Mouse (Mus musculus) forebrain, embryonic 14.5 days (tissue): ENCODE results near the gene Ghrhr. TPM values are rescaled to one million over a fixed set of nuclear protein-coding genes. Genes with fewer than 3 reads are reported as not detected.
A peak's percentile ranks its signal among the peaks of the same experiment; 100 is the strongest.

Experiments
- ATAC-seq: fragments of 200-750 bp; cut with Nextera tagmentation; 2 replicates; pipeline ENCODE4 v1.8.0; 2017; ENCODE audit warnings: mild to moderate bottlenecking, moderate library complexity
- DNase-seq: peaks from one replicate; pipeline ENCODE4 v3.0.0-alpha.2; 2015; ENCODE audit warnings: low spot score
- H3K27ac ChIP-seq: fragments of 300-500 bp; sonication (generic); 2 replicates; pipeline ENCODE4 v1.5.1; 2014; ENCODE audit warnings: low read depth, mild to moderate bottlenecking, control low read depth, low read length, moderate library complexity
- H3K27me3 ChIP-seq: fragments of 300-500 bp; sonication (generic); replicated peaks from 2 replicates; pipeline ENCODE4 v1.6.1; 2014; ENCODE audit warnings: low read length, control low read depth, mixed read lengths; ENCODE audit not compliant: control insufficient read depth, insufficient read depth
- H3K36me3 ChIP-seq: fragments of 300-500 bp; sonication (generic); 2 replicates; pipeline ENCODE4 v1.6.1; 2014; ENCODE audit warnings: low read length, control low read depth; ENCODE audit not compliant: control insufficient read depth, insufficient read depth
- H3K4me1 ChIP-seq: fragments of 300-500 bp; sonication (generic); 2 replicates; pipeline ENCODE4 v1.6.1; 2014; ENCODE audit warnings: antibody characterized with exemption, low read length, control low read depth; ENCODE audit not compliant: control insufficient read depth, insufficient read depth
- H3K4me2 ChIP-seq: fragments of 300-500 bp; sonication (generic); 2 replicates; pipeline ENCODE4 v1.6.1; 2014; ENCODE audit warnings: mild to moderate bottlenecking, control low read depth, low read length
- H3K4me3 ChIP-seq: fragments of 300-500 bp; sonication (generic); 2 replicates; pipeline ENCODE4 v1.5.1; 2014; ENCODE audit warnings: low read depth, low read length, control low read depth
- H3K9ac ChIP-seq: fragments of 300-500 bp; sonication (generic); 2 replicates; pipeline ENCODE4 v1.6.1; 2014; ENCODE audit warnings: mild to moderate bottlenecking, low read length, control low read depth, moderate library complexity
- H3K9me3 ChIP-seq: fragments of 300-500 bp; sonication (generic); replicated peaks from 2 replicates; pipeline ENCODE4 v1.6.1; 2016; ENCODE audit warnings: low read length, control low read depth, mixed read lengths; ENCODE audit not compliant: control insufficient read depth
- WGBS: fragments of 180-500 bp; shearing (Covaris S2); extraction: QIAGEN DNeasy Blood & Tissue Kit; methylation state at CpG from one replicate; pipeline ENCODE4 v1.1.7; 2014; 5-methylcytosine and 5-hydroxymethylcytosine counted together
- polyA plus RNA-seq: library from polyadenylated mRNA; unstranded; fragments of >200 nt; fragmentation: Nextera tagmentation; extraction: Ambion mirVana; gene quantifications from 2 replicates; pipeline ENCODE4 v1.2.1, GENCODE M21; 2014

The Ghrhr gene
- polyA plus RNA-seq, 1 experiment from 2014 or later = not detected

DNA sequence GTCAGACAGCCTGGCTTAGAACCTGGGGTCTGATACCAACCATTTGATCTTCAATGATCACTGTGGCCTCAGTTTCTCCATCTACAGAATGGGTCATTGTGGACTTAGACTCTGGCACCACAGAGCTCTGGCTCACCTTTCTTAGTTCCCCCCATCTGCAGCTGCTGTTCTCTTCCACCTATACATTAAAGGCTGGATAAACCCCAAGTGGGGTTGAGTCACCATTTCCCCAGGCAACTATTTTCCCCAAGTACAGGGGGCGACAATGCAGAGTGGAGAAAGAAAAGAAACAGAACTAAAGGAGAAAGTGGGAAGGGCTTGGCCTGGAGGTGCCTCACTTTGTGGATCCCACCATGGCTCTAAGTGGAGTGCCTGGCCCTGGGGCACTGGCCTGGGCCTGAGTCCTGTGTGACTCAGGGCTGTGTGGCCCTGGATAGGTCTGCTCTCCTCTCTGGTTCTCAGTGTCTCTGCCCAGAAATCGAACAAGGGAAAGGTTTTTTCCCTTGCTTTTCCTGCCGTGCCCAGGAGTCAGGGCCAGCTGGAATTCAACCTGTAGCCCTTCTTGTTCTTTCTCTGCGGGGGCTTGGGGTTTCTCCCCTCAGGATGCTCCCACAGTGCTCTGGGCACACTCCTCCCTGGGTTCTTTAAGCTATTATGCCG lies 19.0 kb upstream of the Ghrhr start:
- Histone ChIP-seq H3K27ac (no peak overlapping the region; the same call in 1 of the 2 replicates), H3K4me3 (no peak overlapping the region), H3K36me3 (no peaks in the 10 kb centered on the region), H3K9ac (no peak overlapping the region), H3K9me3 (no peaks in the 10 kb centered on the region), H3K27me3 (no peaks in the 10 kb centered on the region), H3K4me2 (no peak overlapping the region), H3K4me1 (peaks cover 4% of the 10 kb centered on the region; the same call in 1 of the 2 replicates)
- no peak for ATAC-seq
- 48% methylated on average over 5 of the region's 5 CpGs for WGBS
- no peak for DNase-seq

DNA sequence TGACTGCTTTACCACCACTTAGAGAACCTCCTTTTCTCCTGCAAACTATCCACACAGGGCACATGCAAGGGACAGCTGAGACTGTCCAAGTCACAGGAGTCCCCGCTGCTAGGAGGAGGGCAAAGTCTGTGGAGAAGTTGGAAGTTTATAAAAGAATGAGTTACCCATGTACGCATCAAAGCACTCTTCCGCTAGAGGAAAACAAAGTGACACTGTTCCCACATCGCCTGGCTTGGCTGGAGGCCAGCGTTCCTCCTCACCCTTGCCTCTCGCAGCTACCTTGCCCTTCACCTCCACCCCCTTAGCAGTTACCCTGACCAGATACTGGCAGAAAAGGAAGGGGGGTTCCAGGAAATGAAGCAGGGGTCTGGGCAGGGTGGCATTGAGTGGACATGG lies 18.5 kb upstream of the Ghrhr start:
- Histone ChIP-seq H3K27me3 (no peaks in the 10 kb centered on the region), H3K4me3 (no peak overlapping the region), H3K27ac (no peak overlapping the region; the same call in 1 of the 2 replicates), H3K4me2 (no peak overlapping the region), H3K36me3 (no peaks in the 10 kb centered on the region), H3K4me1 (peaks cover 4% of the 10 kb centered on the region; the same call in 1 of the 2 replicates), H3K9ac (no peak overlapping the region), H3K9me3 (no peaks in the 10 kb centered on the region)
- ATAC-seq = no peak
- WGBS = 20% methylated on average over 6 of the region's 6 CpGs
- DNase-seq = no peak

DNA sequence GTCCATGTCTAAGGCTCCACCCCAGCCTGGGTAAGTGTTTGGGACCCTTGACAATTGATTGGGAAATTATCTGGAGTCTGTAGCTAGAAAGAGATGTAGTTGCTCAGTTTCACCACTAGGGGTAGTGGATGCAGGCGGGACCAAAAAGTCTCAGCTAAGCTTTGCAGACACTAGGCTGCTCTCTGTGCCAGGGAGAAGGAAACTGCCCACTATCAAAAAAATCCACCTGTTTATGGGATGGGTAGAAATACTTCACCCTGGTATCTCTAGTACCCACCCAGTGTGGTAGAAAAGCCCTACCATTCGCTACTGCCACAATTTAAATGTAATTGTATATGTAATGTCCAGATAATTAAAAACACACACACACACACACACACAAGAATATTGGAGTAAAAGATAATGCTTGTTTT lies 17.4 kb upstream of the Ghrhr start:
- H3K9me3 ChIP-seq = no peaks in the 10 kb centered on the region
- H3K4me1 ChIP-seq = peaks cover 4% of the 10 kb centered on the region; the same call in 1 of the 2 replicates
- H3K9ac ChIP-seq = no peak overlapping the region
- no peak for ATAC-seq
- H3K27me3 ChIP-seq = no peaks in the 10 kb centered on the region
- H3K4me3 ChIP-seq = no peak overlapping the region
- WGBS = 32% methylated on average over 2 of the region's 2 CpGs
- peak; percentile 74 for DNase-seq
- H3K4me2 ChIP-seq = no peak overlapping the region
- no peak overlapping the region for H3K27ac ChIP-seq
- no peaks in the 10 kb centered on the region for H3K36me3 ChIP-seq

DNA sequence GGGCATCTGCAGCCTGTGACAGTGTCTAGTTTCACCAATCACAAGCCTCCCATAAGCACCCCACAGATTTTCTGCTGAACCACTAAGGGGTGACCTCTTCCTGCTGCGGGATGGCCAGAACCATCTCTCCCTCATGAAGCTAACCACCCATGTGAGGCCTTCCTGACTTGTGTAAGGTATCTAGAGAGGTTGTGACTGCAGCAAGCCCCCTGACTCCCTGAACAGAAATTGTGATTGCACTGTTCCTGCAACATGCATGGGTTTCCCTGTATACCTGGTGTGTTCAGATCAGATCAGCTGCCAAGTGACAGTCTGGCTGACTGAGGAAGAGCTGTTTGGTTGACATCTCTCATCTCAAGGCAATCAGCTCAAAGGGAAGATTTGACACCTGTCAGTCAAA lies 13.4 kb upstream of the Ghrhr start:
- no peak overlapping the region for H3K9ac ChIP-seq
- H3K4me1 ChIP-seq = peaks cover under 1% of the 10 kb centered on the region; the same call in 1 of the 2 replicates
- H3K4me3 ChIP-seq = no peak overlapping the region
- H3K9me3 ChIP-seq = no peaks in the 10 kb centered on the region
- H3K27ac ChIP-seq = no peak overlapping the region
- H3K36me3 ChIP-seq = no peaks in the 10 kb centered on the region
- 73% methylated on average over 1 of the region's 1 CpGs for WGBS
- DNase-seq (no peak), ATAC-seq (no peak)
- H3K4me2 ChIP-seq = no peak overlapping the region
- H3K27me3 ChIP-seq = no peaks in the 10 kb centered on the region

DNA sequence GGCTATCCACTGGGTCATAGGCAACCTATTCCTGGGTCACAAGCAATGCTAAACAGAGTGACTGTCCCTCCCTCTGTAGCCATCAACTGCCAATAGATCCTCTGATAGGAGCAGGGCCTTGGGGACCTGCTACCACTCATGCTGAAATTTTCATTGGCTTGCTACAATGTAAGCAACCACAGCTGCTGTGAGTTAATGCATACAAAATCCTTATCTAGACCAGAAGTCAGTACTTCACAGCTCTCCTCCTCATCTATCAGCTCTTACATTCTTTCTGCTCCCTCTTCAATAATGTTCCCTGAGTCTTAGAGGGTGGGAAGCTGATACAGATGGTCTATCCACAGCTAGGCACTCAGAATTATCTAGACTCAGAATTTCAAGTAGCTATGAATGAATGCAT lies 9.0 kb upstream of the Ghrhr start:
- DNase-seq = no peak
- Histone ChIP-seq H3K27me3 (no peaks in the 10 kb centered on the region), H3K9ac (no peak overlapping the region), H3K4me2 (no peak overlapping the region), H3K4me3 (no peak overlapping the region), H3K4me1 (no peaks in the 10 kb centered on the region), H3K36me3 (no peaks in the 10 kb centered on the region), H3K9me3 (no peaks in the 10 kb centered on the region), H3K27ac (no peak overlapping the region)
- no peak for ATAC-seq

DNA sequence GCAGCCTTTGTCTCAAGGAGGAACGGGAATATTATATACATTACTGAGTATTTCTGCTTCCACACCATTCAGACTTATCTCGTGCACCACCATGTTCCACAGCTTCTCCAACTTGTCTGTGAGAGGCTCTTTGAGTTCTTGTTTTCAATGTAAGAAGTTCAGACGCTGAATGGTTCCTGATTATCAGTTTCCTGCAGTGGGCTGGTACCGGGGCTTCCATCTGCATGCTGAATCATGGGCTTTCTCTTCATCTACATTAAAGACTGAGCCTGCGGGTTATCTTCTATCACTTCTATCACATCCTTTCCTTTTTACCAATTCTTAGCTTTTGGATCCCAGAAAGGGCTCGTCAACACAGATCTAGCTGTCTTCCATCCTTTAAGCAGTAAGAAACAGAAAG lies 5.3 kb upstream of the Ghrhr start:
- Histone ChIP-seq H3K9me3 (no peaks in the 10 kb centered on the region), H3K9ac (no peak overlapping the region), H3K4me2 (no peak overlapping the region), H3K4me1 (no peaks in the 10 kb centered on the region), H3K36me3 (no peaks in the 10 kb centered on the region), H3K27ac (no peak overlapping the region), H3K4me3 (no peak overlapping the region), H3K27me3 (no peaks in the 10 kb centered on the region)
- ATAC-seq = no peak
- 89% methylated on average over 6 of the region's 6 CpGs for WGBS
- no peak for DNase-seq

DNA sequence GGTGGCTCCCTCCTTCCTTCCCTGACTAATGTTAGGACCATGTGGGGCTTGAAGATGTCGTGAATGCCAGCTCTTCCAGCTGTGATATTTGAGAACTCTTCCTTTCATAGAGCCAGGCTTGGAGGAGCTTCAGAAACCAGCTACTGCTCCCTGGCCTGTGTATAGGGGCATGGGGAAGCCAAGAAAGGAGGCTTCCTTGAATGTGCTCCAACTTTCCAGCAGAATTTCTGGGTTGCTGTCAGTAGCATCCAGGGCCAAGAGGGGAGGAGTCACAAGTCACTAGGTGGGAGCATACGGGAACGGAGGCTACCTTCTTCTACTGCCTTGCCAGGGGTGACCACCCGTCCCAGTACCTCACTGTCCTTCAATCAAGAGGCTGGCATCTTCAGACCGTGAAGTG lies 416 bp downstream of the Ghrhr start:
- DNase-seq = no peak
- no peak for ATAC-seq
- 77% methylated on average over 5 of the region's 5 CpGs for WGBS
- Histone ChIP-seq H3K27ac (no peak overlapping the region), H3K9me3 (no peaks in the 10 kb centered on the region), H3K27me3 (no peaks in the 10 kb centered on the region), H3K36me3 (no peaks in the 10 kb centered on the region), H3K4me1 (no peaks in the 10 kb centered on the region), H3K4me2 (no peak overlapping the region), H3K9ac (no peak overlapping the region), H3K4me3 (no peak overlapping the region)

DNA sequence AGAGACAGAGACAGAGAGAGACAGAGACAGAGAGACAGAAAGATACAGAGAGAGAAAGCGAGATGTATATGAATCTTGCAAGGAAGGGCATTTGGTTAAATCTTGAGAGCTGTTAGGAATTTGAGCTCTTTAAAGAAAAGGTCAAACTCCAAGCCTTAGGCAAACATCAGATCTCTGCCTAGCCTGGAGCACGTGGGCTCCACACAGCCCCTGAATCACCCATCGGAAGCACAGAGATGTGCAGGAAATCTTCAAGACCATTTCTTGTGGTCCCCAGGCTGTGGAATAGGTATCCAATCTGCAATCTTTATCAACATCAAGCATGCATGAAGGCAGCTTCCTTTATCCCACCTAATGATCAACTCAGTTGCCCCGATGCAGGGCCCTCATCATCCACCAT lies 1.4 kb downstream of the Ghrhr start:
- Histone ChIP-seq H3K9me3 (no peaks in the 10 kb centered on the region), H3K36me3 (no peaks in the 10 kb centered on the region), H3K27me3 (no peaks in the 10 kb centered on the region), H3K4me2 (no peak overlapping the region), H3K9ac (no peak overlapping the region), H3K27ac (no peak overlapping the region), H3K4me3 (no peak overlapping the region), H3K4me1 (no peaks in the 10 kb centered on the region)
- 88% methylated on average over 4 of the region's 4 CpGs for WGBS
- ATAC-seq (no peak), DNase-seq (no peak)

DNA sequence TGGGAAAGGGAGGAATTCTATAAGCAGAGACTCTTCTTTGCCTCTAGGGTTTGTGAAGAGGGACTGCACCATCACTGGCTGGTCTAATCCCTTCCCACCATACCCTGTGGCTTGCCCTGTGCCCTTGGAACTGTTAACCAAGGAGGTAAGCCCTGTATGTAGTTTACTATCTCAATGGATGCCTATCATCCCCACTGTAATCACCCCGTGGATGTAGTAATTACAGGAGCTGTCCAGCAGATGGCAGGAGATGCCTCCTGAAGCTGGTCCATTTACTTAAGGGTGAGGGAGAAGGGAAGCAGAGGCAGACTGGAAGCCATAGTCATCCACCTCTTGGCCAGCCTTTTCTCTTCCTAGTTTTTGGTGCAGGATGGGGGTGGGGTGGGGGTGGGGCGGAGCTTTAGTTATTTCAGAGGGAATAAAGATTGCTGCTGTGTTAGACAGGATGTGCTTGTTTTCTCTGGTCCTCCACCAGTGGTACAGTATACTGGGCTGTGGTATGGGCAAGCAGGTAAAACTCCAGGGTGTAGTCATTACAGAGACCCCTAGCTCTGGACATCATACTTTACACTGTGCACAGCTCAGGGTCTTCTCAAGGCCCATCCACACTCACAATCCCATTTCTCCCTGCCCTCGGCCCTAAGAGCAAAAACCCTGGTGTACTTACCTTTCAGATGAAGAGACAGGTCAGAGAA lies 3.7 kb downstream of the Ghrhr start:
- H3K9ac ChIP-seq = no peak overlapping the region
- H3K36me3 ChIP-seq = no peaks in the 10 kb centered on the region
- ATAC-seq = peak; percentile 65
- no peaks in the 10 kb centered on the region for H3K27me3 ChIP-seq
- no peak overlapping the region for H3K27ac ChIP-seq
- DNase-seq = peak; percentile 81
- H3K4me1 ChIP-seq = no peaks in the 10 kb centered on the region
- WGBS = 44% methylated on average over 3 of the region's 3 CpGs
- H3K9me3 ChIP-seq = no peaks in the 10 kb centered on the region
- H3K4me3 ChIP-seq = no peak overlapping the region
- no peak overlapping the region for H3K4me2 ChIP-seq
